Mouse (Mus musculus) bone marrow, adult 2 months (tissue): Measurements from ENCODE around the gene Eva1a.

Source experiments
- CTCF ChIP-seq: fragments of 200-500 bp; IDR thresholded peaks from 2 replicates; pipeline ENCODE4 v1.5.1; 2011; ENCODE audit warnings: low read length, control low read depth; ENCODE audit not compliant: control insufficient read depth, insufficient read depth
- POLR2A ChIP-seq: fragments of 200-500 bp; IDR thresholded peaks from 2 replicates; pipeline ENCODE4 v1.6.1; 2011; ENCODE audit warnings: low read depth, mild to moderate bottlenecking, control low read depth, low read length, borderline replicate concordance; ENCODE audit not compliant: control insufficient read depth

DNA sequence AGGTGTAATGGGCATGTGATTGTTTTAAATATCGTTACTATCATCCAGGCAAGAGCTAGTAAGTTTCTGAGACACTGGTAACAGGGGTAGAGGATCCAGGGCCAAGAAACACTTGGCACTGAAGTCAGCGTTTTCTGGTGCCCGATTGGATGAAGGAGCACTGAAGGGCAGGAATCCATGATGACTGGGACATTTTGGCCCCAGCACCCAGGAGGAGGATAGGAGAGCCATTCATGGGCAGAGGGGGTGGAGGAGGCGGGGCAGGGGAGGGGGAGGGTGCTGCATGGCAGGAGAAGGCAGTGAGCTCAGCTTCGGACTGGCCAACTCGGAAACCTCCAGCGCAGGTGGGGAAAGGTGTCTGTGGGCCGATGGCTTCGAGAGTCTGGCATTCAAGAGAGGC is 9.4 kb downstream of the Eva1a start:
- TF ChIP-seq CTCF, result no peak
- TF ChIP-seq POLR2A, result no peak
